Mouse (Mus musculus): ENCODE data around the gene Frmd5. TPM values are rescaled to one million over a fixed set of nuclear protein-coding genes. Genes with fewer than 3 reads are reported as not detected.
"Not testable (repeated sequence)": the region's sequence is repeated elsewhere in the genome, so short reads cannot be mapped to it uniquely, and the experiment has no call there.

Gene Frmd5
- 1.6 TPM in 2 of 3 replicates, not detected in the other for total RNA-seq (2017)

GRCm38 (mm10) chr2:121806959-121807653 lies at the start of gene Frmd5:
Gene Frmd5, minus strand, starts transcription at chr2:121807087.
- peak; percentile 76 for ATAC-seq (replicated peaks; ENCODE audit: insufficient number of reproducible peaks, low FRiP score, low TSS enrichment, poor library complexity, severe bottlenecking)

DNA sequence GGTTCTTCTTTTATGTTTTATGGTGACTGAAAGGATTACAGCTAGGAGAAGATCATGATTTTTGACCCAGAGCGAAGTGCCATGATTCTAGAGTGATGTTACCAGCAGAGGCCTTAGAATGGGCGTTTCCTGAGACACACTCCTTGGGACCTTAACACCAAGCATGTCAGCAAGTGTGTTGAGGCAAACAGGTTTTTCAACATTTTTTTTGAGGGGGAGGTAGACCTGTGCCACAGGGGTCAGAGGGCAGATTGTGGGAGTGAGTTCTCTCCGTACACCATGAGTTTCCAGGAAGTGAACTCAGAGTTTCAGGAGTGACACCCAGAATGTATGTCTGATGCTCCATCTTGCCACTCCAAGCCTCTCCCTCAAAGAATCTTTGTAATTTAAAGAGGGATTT lies 47.1 kb upstream of the Frmd5 start:
- no peak for ATAC-seq (replicated peaks; ENCODE audit: insufficient number of reproducible peaks, low FRiP score, low TSS enrichment, poor library complexity, severe bottlenecking)

GRCm38 (mm10) chr2:121852045-121852444 lies 45.2 kb upstream of the Frmd5 start:
- ATAC-seq (replicated peaks; ENCODE audit: insufficient number of reproducible peaks, low FRiP score, low TSS enrichment, poor library complexity, severe bottlenecking): no peak

- ATAC-seq (replicated peaks; ENCODE audit: insufficient number of reproducible peaks, low FRiP score, low TSS enrichment, poor library complexity, severe bottlenecking): no peak
Observed at GRCm38 (mm10) chr2:121846050-121846449, 39.2 kb upstream of the Frmd5 start.

GRCm38 (mm10) chr2:121842249-121842648 lies 35.4 kb upstream of the Frmd5 start:
- no peak for ATAC-seq (replicated peaks; ENCODE audit: insufficient number of reproducible peaks, low FRiP score, low TSS enrichment, poor library complexity, severe bottlenecking)

GRCm38 (mm10) chr2:121841453-121841852 lies 34.6 kb upstream of the Frmd5 start:
- no peak for ATAC-seq (replicated peaks; ENCODE audit: insufficient number of reproducible peaks, low FRiP score, low TSS enrichment, poor library complexity, severe bottlenecking)

DNA sequence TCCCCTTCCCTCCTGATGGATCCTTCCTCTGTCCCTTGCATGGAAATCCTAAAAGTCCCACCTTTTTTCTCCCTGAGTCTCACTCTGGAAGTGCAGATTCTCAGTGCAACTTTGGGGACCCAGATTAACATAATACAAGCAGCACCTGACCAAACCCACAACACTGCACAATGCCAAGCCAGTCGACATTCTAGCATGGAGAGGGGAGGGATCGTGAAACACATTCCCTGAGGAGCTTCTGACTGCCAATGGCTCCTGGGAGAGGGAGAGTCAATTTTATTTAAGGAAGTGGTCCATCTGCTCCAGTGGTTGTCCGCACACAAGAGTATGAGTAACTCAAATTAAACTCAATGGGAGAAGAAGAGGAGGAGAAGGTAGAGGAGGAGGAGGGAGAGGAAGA lies 28.0 kb upstream of the Frmd5 start:
- ATAC-seq (replicated peaks; ENCODE audit: insufficient number of reproducible peaks, low FRiP score, low TSS enrichment, poor library complexity, severe bottlenecking): no peak

DNA sequence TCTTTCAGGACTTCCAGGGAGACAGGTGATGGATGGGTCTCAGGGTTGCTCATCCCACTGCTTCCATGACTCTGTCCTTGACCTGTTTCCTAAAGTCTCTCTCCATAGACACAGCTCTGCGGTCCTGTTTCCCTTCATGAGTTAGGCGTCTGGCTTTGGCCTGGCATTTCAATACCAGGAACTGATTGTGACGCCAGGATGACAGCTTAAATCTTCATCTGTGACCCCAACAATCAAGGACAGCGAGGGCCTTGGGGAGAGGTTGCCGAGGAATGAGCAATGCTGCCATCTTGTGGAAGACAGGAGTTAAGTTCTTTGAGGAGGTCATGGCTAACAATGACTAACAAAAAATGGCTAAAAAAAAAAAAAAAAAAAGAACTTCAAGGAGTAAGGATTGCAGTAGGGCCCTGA lies 25.6 kb upstream of the Frmd5 start:
- ATAC-seq (replicated peaks; ENCODE audit: insufficient number of reproducible peaks, low FRiP score, low TSS enrichment, poor library complexity, severe bottlenecking): no peak

GRCm38 (mm10) chr2:121828411-121828810 lies 21.5 kb upstream of the Frmd5 start:
- no peak for ATAC-seq (replicated peaks; ENCODE audit: insufficient number of reproducible peaks, low FRiP score, low TSS enrichment, poor library complexity, severe bottlenecking)

DNA sequence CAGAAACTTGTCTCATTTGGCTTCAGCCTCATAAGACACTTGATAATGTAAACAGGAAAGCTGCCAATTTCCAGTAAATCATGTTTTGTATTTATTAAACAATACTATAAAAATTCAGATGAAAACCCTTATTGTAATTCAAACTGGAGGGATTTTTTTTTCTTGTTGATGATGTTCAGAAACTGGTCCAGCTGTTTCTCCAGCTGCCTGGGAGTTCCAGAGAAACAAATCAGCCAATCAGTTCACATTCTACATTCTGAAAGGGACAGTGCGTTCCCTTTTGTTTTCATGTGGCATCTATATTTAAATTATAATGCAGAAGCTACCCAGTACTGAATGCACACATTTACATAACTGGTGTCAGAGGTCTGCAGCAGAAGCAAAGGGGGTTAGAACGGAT lies 19.3 kb upstream of the Frmd5 start:
- ATAC-seq (replicated peaks; ENCODE audit: insufficient number of reproducible peaks, low FRiP score, low TSS enrichment, poor library complexity, severe bottlenecking): no peak

- ATAC-seq (replicated peaks; ENCODE audit: insufficient number of reproducible peaks, low FRiP score, low TSS enrichment, poor library complexity, severe bottlenecking): no peak
Observed at GRCm38 (mm10) chr2:121824653-121825052, 17.8 kb upstream of the Frmd5 start.

GRCm38 (mm10) chr2:121821787-121822186 lies 14.9 kb upstream of the Frmd5 start:
- no peak for ATAC-seq (replicated peaks; ENCODE audit: insufficient number of reproducible peaks, low FRiP score, low TSS enrichment, poor library complexity, severe bottlenecking)

DNA sequence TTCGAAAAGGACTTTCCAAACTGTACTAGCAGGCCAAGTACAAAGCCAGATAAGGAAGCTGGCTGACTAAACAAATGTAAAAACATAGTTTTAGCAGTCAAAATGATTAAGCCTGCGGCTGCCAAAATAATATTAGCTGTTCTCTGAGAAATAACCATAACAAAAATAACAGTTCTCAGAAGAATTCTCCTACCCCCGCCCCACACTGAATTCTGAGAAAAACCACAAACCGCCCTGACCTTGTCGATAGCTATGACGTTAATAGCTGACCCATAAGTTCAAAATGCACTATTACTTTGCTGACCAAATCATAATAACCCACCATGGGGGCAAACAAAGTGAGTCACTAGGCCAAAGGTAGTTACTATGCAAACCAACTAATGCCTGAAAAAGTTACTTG lies 4.0 kb upstream of the Frmd5 start:
- not testable (repeated sequence) for ATAC-seq (replicated peaks; ENCODE audit: insufficient number of reproducible peaks, low FRiP score, low TSS enrichment, poor library complexity, severe bottlenecking)

DNA sequence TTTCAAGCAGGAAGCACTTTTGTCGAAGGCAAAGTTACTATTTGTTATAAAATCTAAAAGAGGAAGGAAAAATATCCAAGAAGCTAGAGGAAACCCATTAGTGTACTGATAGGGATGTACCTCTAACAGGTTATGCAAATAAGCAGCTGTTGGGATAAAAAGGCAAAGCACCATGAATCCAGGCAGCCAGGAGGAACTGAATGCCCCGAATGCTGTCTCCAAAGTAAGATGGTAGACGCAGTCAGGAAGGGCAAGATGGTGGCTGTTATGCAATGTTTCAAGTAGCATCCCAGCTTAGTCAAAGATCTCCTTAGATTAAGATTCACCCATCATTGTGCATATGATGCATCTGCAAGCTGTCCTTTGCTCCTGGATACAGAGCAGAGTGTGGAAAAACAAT lies 2.2 kb upstream of the Frmd5 start:
- ATAC-seq (replicated peaks; ENCODE audit: insufficient number of reproducible peaks, low FRiP score, low TSS enrichment, poor library complexity, severe bottlenecking): no peak

DNA sequence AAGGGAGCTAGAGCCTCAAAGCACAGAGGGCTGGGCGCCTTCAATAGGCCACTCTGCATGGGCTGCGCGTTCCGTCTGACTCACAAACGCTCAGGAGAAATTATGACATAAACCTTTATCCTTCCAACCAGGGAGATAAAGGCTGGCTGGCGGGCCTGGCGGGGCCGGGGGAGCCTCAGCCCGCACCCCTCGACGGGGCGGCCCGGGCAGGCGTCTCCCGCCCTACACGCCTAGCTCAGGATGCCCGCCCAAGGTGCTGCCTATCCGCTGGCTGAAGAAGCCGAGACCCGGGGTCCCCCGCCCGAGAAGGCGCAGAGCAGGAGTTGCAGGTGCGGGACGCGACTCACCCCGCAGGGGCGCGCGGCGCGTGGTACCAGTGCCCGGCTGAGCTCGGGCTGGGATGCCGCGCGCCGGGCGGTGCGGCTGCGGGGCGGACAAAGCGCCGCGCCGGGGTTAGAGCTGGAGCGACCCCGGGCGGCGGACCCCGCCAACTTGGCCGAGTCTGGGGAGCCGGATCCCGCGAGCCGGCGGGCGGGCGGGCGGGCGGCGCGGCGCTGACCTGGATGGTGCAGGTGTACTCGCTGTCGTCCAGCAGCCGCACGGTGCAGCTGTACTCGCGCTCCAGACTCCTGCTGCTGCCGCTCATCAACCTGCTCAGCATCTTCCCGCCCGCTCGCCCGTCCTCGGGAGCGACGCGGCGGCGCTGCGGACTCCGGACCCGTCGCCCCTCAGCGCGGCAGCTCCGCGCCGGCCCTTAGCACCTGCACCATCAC lies 530 bp downstream of the Frmd5 start:
- ATAC-seq (replicated peaks; ENCODE audit: insufficient number of reproducible peaks, low FRiP score, low TSS enrichment, poor library complexity, severe bottlenecking): no peak

DNA sequence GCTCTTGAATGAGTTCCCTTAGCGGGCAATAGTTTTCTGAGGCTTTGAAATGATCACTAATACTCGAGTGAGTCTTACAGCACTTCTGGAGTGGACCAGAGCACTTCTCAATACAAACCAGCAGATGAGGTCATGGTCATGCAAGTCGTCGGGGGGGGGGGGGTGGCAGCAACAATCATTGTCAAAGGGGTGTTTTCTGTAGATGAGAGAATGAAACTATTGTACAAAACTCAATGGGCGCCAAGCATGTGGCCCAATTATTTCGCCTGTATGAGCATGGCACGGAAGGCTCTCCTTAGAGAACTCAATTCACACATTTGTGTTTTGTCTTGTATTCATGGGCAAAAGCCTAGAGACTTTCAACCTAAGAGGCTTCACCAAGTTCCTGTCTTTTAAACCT lies 7.8 kb downstream of the Frmd5 start:
- ATAC-seq (replicated peaks; ENCODE audit: insufficient number of reproducible peaks, low FRiP score, low TSS enrichment, poor library complexity, severe bottlenecking): no peak

DNA sequence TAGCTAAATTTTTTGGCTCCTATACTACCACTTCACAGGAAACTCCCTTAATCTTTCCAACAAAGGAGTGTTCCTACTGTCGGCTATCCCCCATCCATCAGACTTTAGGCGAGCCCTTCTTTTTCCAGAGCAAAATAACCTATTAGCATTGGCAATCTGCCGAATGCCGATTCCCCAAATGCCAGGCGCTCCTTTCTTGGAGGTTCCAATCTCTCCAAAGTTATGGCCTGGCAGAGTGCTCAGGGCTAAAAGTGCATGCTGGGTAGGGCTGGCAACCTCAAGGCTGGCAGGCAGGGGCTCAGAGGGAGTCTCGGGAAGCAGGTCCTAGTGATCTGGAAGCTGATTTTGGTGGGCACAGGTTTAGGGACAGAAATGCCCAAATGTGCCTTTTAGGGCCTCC lies 10.9 kb downstream of the Frmd5 start:
- no peak for ATAC-seq (replicated peaks; ENCODE audit: insufficient number of reproducible peaks, low FRiP score, low TSS enrichment, poor library complexity, severe bottlenecking)

GRCm38 (mm10) chr2:121789777-121790176 lies 17.1 kb downstream of the Frmd5 start:
- no peak for ATAC-seq (replicated peaks; ENCODE audit: insufficient number of reproducible peaks, low FRiP score, low TSS enrichment, poor library complexity, severe bottlenecking)

GRCm38 (mm10) chr2:121788415-121788814 lies 18.5 kb downstream of the Frmd5 start:
- ATAC-seq (replicated peaks; ENCODE audit: insufficient number of reproducible peaks, low FRiP score, low TSS enrichment, poor library complexity, severe bottlenecking): no peak

GRCm38 (mm10) chr2:121787767-121788166 lies 19.1 kb downstream of the Frmd5 start:
- 0 out of 2 replicates have a peak, but pooled peaks have one; percentile 35 for ATAC-seq (replicated peaks; ENCODE audit: insufficient number of reproducible peaks, low FRiP score, low TSS enrichment, poor library complexity, severe bottlenecking)

Data from monocyte, adult 5-6 weeks (primary cell).